Mouse (Mus musculus) MEL (cell line): ENCODE measurements at regions not wholly inside any gene's neighbourhood (a gene's known extent, or its start where the extent isn't known, plus 50 kb on each side); places are given as distances from the start of the nearest gene placed in this dataset.

Experiments
- CTCF ChIP-seq, 3 experiments: IDR thresholded peaks in 2 of 3; conservative IDR thresholded peaks in 1 of 3; 2 replicates each; pipeline ENCODE4 v1.5.1; 2011 to 2012; ENCODE audit warnings: low read length in 3 of 3, low read depth in 2 of 3, mild to moderate bottlenecking in 2 of 3, improper control_type of control experiment in 1 of 3, inconsistent platforms in 1 of 3, mixed read lengths in 1 of 3, moderate library complexity in 1 of 3; ENCODE audit not compliant: control insufficient read depth in 1 of 3, insufficient read depth in 1 of 3, poor library complexity in 1 of 3, severe bottlenecking in 1 of 3
- JUND ChIP-seq: IDR thresholded peaks from 2 replicates; pipeline ENCODE4 v1.6.1; 2011; ENCODE audit warnings: low read depth, mild to moderate bottlenecking, improper control_type of control experiment, low read length

- TF ChIP-seq JUND (no peak), CTCF (IDR thresholded peaks at IDR 0.05 in 2 of 3, conservative IDR thresholded peaks at IDR 0.05 in 1 of 3; ENCODE audit: control insufficient read depth in 1 of 3, insufficient read depth in 1 of 3, low read depth in 2 of 3, low read length in 3 of 3, poor library complexity in 1 of 3, severe bottlenecking in 1 of 3) (no peak)
Measured at GRCm38 (mm10) chr11:55966580-55966979, 74.2 kb downstream of the Nmur2 start.
